Mouse (Mus musculus) neural tube, embryonic 12.5 days (tissue): ENCODE measurements at regions not wholly inside any gene's neighbourhood (a gene's known extent, or its start where the extent isn't known, plus 50 kb on each side); places are given as distances from the start of the nearest gene placed in this dataset.

Experiments
- ATAC-seq: fragments of 200-750 bp; cut with Nextera tagmentation; 2 replicates; pipeline ENCODE4 v1.8.0; 2017; ENCODE audit warnings: low read depth, mild to moderate bottlenecking, moderate TSS enrichment, moderate library complexity; ENCODE audit not compliant: low FRiP score
- H3K27ac ChIP-seq: fragments of 300-500 bp; sonication (generic); 2 replicates; pipeline ENCODE4 v1.5.1; 2016
- H3K27me3 ChIP-seq: fragments of 300-500 bp; sonication (generic); replicated peaks from 2 replicates; pipeline ENCODE4 v1.6.1; 2016; ENCODE audit warnings: mild to moderate bottlenecking
- H3K36me3 ChIP-seq: fragments of 300-500 bp; sonication (generic); 2 replicates; pipeline ENCODE4 v1.6.1; 2016; ENCODE audit warnings: mild to moderate bottlenecking
- H3K4me1 ChIP-seq: fragments of 300-500 bp; sonication (generic); 2 replicates; pipeline ENCODE4 v1.6.1; 2016
- H3K4me2 ChIP-seq: fragments of 300-500 bp; sonication (generic); replicated peaks from 2 replicates; pipeline ENCODE4 v1.6.1; 2016; ENCODE audit warnings: mild to moderate bottlenecking
- H3K4me3 ChIP-seq: fragments of 300-500 bp; sonication (generic); 2 replicates; pipeline ENCODE4 v1.5.1; 2016
- H3K9ac ChIP-seq: fragments of 300-500 bp; sonication (generic); 2 replicates; pipeline ENCODE4 v1.6.1; 2016; ENCODE audit warnings: mild to moderate bottlenecking
- H3K9me3 ChIP-seq: fragments of 300-500 bp; sonication (generic); 2 replicates; pipeline ENCODE4 v1.6.1; 2016; ENCODE audit warnings: mild to moderate bottlenecking
- WGBS: fragments of 180-500 bp; shearing (Covaris S2); methylation state at CpG from one replicate; pipeline ENCODE4 v1.1.7; 2016; 5-methylcytosine and 5-hydroxymethylcytosine counted together

DNA sequence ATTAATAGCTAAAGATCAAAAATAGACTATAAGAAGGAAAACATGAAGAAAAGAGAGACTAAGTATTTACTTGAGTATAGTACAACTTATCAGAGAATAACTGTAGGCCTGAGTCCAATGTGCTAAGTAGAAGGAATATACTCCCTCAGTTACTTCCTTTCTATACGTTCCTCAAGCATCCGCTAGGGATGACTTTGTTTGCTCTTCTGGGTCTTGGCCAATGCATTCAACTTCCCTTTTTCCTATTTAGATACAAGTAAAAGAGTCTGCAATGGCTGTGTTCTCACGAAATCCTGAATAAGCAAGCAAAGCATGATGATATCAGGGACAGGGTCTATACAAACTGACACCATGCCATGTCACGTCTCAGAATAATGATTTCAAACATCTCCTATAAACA lies 135.3 kb upstream of the Klf6 start:
- Histone ChIP-seq H3K9me3 (no peaks in the 10 kb centered on the region), H3K9ac (no peak overlapping the region), H3K27me3 (no peaks in the 10 kb centered on the region), H3K27ac (no peak overlapping the region), H3K36me3 (no peaks in the 10 kb centered on the region), H3K4me1 (peaks cover 3% of the 10 kb centered on the region; the same call in 1 of the 2 replicates), H3K4me2 (no peak overlapping the region), H3K4me3 (no peak overlapping the region)
- WGBS = 91% methylated on average over 4 of the region's 4 CpGs
- no peak for ATAC-seq

DNA sequence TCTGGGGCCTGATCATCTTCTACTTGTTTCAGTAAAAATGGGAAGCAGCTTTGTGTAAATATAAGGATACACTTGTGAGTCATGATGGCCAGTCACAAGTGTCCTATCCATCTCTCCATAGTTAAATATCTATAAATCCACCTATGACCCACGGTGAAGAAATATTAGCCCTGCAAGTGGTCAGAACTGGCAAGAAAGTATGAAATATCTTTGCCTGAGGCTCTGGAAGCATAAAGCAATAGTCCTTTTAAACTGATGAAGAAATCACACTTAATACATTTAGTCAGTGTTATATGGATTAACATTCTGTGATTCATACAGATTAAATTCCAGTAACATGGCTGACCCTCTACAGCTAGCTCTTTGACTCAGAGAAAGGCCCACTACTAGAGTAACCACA lies 134.8 kb upstream of the Klf6 start:
- Histone ChIP-seq H3K4me3 (no peak overlapping the region), H3K9ac (no peak overlapping the region), H3K4me1 (peaks cover 3% of the 10 kb centered on the region; the same call in 1 of the 2 replicates), H3K36me3 (no peaks in the 10 kb centered on the region), H3K4me2 (no peak overlapping the region), H3K27ac (no peak overlapping the region), H3K9me3 (no peaks in the 10 kb centered on the region), H3K27me3 (no peaks in the 10 kb centered on the region)
- 95% methylated on average over 1 of the region's 1 CpGs for WGBS
- ATAC-seq = no peak

DNA sequence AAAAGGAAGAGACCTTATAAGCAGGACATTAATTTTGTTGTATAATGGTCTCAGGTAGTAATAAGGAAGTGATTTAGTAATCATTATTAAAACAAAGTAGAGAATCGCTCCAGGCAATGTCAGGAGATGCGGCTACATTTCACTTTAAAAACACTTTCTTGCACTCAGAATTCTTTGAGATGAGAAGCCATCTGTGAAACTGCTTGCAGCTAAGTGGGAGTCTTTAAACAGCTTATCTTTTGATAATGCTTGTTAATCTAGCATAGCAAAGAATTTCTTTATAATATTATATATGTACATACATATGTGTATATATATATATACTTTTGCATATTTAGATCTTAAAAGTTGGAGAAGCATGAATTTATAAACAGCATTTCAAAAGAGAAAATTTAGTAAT lies 133.1 kb upstream of the Klf6 start:
- no peak overlapping the region for H3K4me2 ChIP-seq
- ATAC-seq = no peak
- H3K27ac ChIP-seq = no peak overlapping the region
- H3K27me3 ChIP-seq = no peaks in the 10 kb centered on the region
- H3K36me3 ChIP-seq = no peaks in the 10 kb centered on the region
- no peak overlapping the region for H3K4me3 ChIP-seq
- no peaks in the 10 kb centered on the region for H3K9me3 ChIP-seq
- WGBS = 89% methylated on average over 2 of the region's 2 CpGs
- no peak overlapping the region for H3K9ac ChIP-seq
- H3K4me1 ChIP-seq = peaks cover 3% of the 10 kb centered on the region; the same call in 1 of the 2 replicates

- Histone ChIP-seq H3K27ac (no peak overlapping the region), H3K4me2 (no peak overlapping the region), H3K9ac (no peak overlapping the region), H3K4me1 (peaks cover 3% of the 10 kb centered on the region; the same call in 1 of the 2 replicates), H3K4me3 (no peak overlapping the region), H3K27me3 (no peaks in the 10 kb centered on the region), H3K36me3 (no peaks in the 10 kb centered on the region), H3K9me3 (no peaks in the 10 kb centered on the region)
- WGBS = 17% methylated on average over 1 of the region's 1 CpGs
- peak; percentile 68 for ATAC-seq
Measured at GRCm38 (mm10) chr13:5728808-5729207, 132.5 kb upstream of the Klf6 start.

GRCm38 (mm10) chr13:5729426-5730068 lies 131.7 kb upstream of the Klf6 start:
- no peak for ATAC-seq

GRCm38 (mm10) chr13:5732206-5732605 lies 129.1 kb upstream of the Klf6 start:
- no peak for ATAC-seq
- no peak overlapping the region for H3K4me3 ChIP-seq
- H3K4me1 ChIP-seq = peaks cover 3% of the 10 kb centered on the region; the same call in 1 of the 2 replicates
- no peaks in the 10 kb centered on the region for H3K36me3 ChIP-seq
- H3K27ac ChIP-seq = no peak overlapping the region
- H3K9me3 ChIP-seq = no peaks in the 10 kb centered on the region
- H3K4me2 ChIP-seq = no peak overlapping the region
- H3K9ac ChIP-seq = no peak overlapping the region
- 97% methylated on average over 1 of the region's 1 CpGs for WGBS
- no peaks in the 10 kb centered on the region for H3K27me3 ChIP-seq

More at GRCm38 (mm10) chr13:5729426-5730068, 131.7 kb upstream of the Klf6 start:
- Histone ChIP-seq H3K27ac (no peak overlapping the region), H3K4me2 (no peak overlapping the region), H3K4me3 (no peak overlapping the region), H3K36me3 (no peaks in the 10 kb centered on the region), H3K27me3 (no peaks in the 10 kb centered on the region), H3K4me1 (peaks cover 3% of the 10 kb centered on the region; the same call in 1 of the 2 replicates), H3K9me3 (no peaks in the 10 kb centered on the region), H3K9ac (no peak overlapping the region)
- WGBS = 66% methylated on average over 6 of the region's 6 CpGs

GRCm38 (mm10) chr13:5735027-5735624 lies 126.2 kb upstream of the Klf6 start:
- Histone ChIP-seq H3K36me3 (no peaks in the 10 kb centered on the region), H3K9ac (no peak overlapping the region), H3K27ac (no peak overlapping the region), H3K4me3 (no peak overlapping the region), H3K4me1 (no peaks in the 10 kb centered on the region), H3K4me2 (no peak overlapping the region), H3K27me3 (no peaks in the 10 kb centered on the region), H3K9me3 (no peaks in the 10 kb centered on the region)
- no peak for ATAC-seq

DNA sequence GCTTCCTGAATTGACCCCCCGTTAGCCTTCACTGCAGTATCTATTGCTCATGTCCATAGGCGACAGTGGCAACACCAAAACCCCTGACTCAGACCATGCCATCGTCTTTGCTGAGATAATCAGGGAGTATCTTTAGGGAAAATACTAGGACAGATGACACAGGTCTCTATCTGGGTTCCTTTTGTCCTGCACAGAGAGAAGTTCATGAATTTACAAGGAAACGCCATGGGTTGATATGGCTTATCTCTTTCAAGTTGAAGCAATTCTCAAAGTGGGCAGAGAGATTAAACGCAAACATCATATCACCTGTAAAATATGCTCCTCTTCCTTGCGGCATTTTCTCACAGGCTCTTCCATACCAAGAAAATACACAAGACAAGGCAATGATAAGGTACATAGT lies 124.8 kb upstream of the Klf6 start:
- H3K9me3 ChIP-seq = no peaks in the 10 kb centered on the region
- 92% methylated on average over 6 of the region's 6 CpGs for WGBS
- ATAC-seq = no peak
- no peak overlapping the region for H3K4me2 ChIP-seq
- no peak overlapping the region for H3K4me3 ChIP-seq
- H3K27ac ChIP-seq = no peak overlapping the region
- H3K9ac ChIP-seq = no peak overlapping the region
- H3K27me3 ChIP-seq = no peaks in the 10 kb centered on the region
- no peaks in the 10 kb centered on the region for H3K4me1 ChIP-seq
- no peaks in the 10 kb centered on the region for H3K36me3 ChIP-seq

DNA sequence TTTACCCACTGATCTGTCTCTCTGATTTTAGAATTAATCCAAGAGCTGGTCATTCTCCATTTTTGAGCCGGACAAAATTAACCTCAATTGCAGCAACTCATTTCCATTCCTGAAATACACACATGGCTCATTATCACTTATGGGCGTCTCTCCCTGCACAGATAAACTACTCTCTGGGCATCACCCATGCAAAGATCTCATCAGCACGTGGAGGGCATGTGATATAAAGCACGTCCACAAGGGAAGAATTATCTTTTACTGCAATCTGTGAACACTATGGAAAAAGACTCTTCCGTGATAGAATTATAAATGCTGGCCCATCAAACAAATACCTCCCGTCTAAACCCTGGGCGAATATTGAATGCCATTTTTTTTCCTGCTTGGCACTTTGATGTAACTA lies 124.1 kb upstream of the Klf6 start:
- no peak for ATAC-seq
- H3K9ac ChIP-seq = no peak overlapping the region
- WGBS = 78% methylated on average over 7 of the region's 7 CpGs
- H3K9me3 ChIP-seq = no peaks in the 10 kb centered on the region
- no peaks in the 10 kb centered on the region for H3K4me1 ChIP-seq
- no peaks in the 10 kb centered on the region for H3K27me3 ChIP-seq
- H3K27ac ChIP-seq = no peak overlapping the region
- H3K4me2 ChIP-seq = no peak overlapping the region
- no peaks in the 10 kb centered on the region for H3K36me3 ChIP-seq
- no peak overlapping the region for H3K4me3 ChIP-seq

GRCm38 (mm10) chr13:5740805-5741204 lies 120.5 kb upstream of the Klf6 start:
- Histone ChIP-seq H3K9ac (no peak overlapping the region), H3K36me3 (no peaks in the 10 kb centered on the region), H3K9me3 (no peaks in the 10 kb centered on the region), H3K27ac (no peak overlapping the region), H3K4me1 (no peaks in the 10 kb centered on the region), H3K27me3 (no peaks in the 10 kb centered on the region), H3K4me2 (no peak overlapping the region), H3K4me3 (no peak overlapping the region)
- ATAC-seq = no peak
- 73% methylated on average over 1 of the region's 1 CpGs for WGBS

DNA sequence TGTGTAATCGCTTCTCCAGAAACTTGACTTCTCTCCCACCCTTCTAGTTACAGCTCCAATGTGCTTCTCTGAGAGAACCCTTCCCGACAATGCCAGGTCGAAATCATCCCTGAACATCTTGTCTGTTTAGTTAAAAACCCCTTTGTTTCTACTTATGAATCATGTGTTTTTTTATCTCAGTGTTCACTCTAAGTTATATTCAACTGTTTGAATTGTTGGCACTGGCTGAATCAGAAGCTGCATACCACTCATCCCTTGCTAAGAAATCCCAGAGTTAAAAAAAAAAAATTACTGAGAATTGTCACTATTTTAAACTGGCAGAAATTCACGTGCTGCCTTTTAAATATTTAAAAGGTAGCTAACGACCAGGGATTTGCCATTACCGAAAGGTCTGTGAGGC lies 116.3 kb upstream of the Klf6 start:
- H3K4me2 ChIP-seq = no peak overlapping the region
- H3K4me1 ChIP-seq = no peaks in the 10 kb centered on the region
- no peak overlapping the region for H3K9ac ChIP-seq
- H3K36me3 ChIP-seq = no peaks in the 10 kb centered on the region
- no peak overlapping the region for H3K4me3 ChIP-seq
- H3K27ac ChIP-seq = no peak overlapping the region
- 87% methylated on average over 6 of the region's 6 CpGs for WGBS
- H3K9me3 ChIP-seq = no peaks in the 10 kb centered on the region
- no peaks in the 10 kb centered on the region for H3K27me3 ChIP-seq
- ATAC-seq = no peak

GRCm38 (mm10) chr13:5757176-5757575 lies 104.1 kb upstream of the Klf6 start:
- no peak for ATAC-seq
- Histone ChIP-seq H3K27ac (no peak overlapping the region), H3K4me3 (no peak overlapping the region), H3K9ac (no peak overlapping the region), H3K36me3 (no peaks in the 10 kb centered on the region), H3K27me3 (no peaks in the 10 kb centered on the region), H3K4me2 (no peak overlapping the region), H3K9me3 (no peaks in the 10 kb centered on the region), H3K4me1 (no peaks in the 10 kb centered on the region)
- 95% methylated on average over 3 of the region's 3 CpGs for WGBS

GRCm38 (mm10) chr13:5757963-5758362 lies 103.3 kb upstream of the Klf6 start:
- H3K27ac ChIP-seq = no peak overlapping the region
- H3K9me3 ChIP-seq = no peaks in the 10 kb centered on the region
- H3K9ac ChIP-seq = no peak overlapping the region
- no peaks in the 10 kb centered on the region for H3K4me1 ChIP-seq
- no peaks in the 10 kb centered on the region for H3K27me3 ChIP-seq
- H3K36me3 ChIP-seq = no peaks in the 10 kb centered on the region
- H3K4me3 ChIP-seq = no peak overlapping the region
- no peak overlapping the region for H3K4me2 ChIP-seq
- 82% methylated on average over 1 of the region's 1 CpGs for WGBS
- no peak for ATAC-seq
